Mouse (Mus musculus) embryo, embryonic 9.5 days (tissue): Measurements from ENCODE around the gene Gm29797.

ENCODE experiments used
- DNase-seq: peaks from one replicate; pipeline ENCODE4 v3.0.0-alpha.2; 2017; ENCODE audit errors: extremely low spot score

Gene Gm29797

GRCm38 (mm10) chr2:181671984-181672383 lies 15.2 kb downstream of the Gm29797 start:
- DNase-seq, result no peak

DNA sequence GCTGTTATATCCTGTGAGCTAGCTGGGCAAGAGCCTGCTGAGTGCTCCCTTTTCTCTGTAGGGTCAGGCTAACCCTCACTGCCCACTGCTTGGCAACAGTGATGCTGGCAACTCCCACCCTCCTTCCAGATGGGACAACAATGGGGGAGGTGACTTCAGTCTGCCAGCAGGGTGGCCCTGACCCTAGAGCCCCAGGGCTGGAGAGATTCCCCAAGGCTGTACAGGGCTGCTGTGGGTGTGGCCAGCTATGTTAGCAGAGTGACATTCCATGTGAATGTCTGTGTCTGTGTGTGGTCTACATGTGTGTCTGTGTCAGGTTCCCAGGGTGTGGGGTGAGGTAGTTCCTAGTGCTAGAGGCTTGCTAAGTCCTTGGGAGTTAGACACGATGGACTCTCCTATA lies 16.7 kb downstream of the Gm29797 start:
- DNase-seq, result no peak

- DNase-seq, result no peak
These were observed 18.1 kb downstream of the Gm29797 start for GRCm38 (mm10) chr2:181674934-181675333.

DNA sequence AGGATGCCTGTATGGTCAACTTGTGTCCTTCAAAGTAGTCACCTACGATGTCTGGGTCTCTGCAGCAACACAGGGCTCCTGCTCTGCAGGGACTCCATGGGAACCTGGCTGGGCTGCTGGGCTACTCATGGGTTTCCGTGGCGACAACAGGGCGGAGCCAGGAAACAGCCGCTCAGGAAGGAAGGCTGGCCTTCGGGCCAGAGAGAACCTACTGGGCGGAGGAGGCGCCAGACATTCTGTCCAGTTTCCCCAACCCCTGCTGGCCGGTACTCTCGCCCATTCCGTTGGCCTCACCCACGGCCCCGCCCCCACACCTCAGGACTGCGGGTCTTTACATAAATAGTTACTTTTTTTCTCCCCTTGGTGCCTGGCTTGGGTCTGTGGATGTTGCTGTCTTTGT lies 18.6 kb downstream of the Gm29797 start:
- peak; percentile 71 for DNase-seq

GRCm38 (mm10) chr2:181676424-181676823 lies 19.6 kb downstream of the Gm29797 start:
- no peak for DNase-seq

GRCm38 (mm10) chr2:181677096-181677754 lies 20.4 kb downstream of the Gm29797 start:
- DNase-seq, result no peak

GRCm38 (mm10) chr2:181677755-181678098 lies 20.9 kb downstream of the Gm29797 start:
- no peak for DNase-seq

DNA sequence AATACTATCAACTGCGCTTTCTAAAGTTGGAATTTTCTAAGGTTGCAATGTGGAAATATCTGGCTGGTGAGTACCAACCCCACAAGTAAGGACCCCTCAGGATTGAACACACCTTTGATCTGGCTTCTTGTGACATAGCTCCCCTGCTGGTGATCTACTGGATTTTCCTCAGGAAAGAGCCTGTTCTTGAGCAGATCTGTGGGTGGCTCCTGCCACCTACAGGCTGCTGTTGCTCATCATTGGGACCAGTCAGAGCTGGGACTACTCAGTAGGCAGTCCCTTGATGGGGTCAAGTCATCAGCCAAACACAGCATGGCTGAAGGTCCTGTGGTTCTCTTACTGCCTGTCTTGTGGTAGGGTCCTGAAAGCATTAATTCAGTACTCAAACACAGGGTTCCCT lies 21.9 kb downstream of the Gm29797 start:
- DNase-seq, result peak; percentile 74

DNA sequence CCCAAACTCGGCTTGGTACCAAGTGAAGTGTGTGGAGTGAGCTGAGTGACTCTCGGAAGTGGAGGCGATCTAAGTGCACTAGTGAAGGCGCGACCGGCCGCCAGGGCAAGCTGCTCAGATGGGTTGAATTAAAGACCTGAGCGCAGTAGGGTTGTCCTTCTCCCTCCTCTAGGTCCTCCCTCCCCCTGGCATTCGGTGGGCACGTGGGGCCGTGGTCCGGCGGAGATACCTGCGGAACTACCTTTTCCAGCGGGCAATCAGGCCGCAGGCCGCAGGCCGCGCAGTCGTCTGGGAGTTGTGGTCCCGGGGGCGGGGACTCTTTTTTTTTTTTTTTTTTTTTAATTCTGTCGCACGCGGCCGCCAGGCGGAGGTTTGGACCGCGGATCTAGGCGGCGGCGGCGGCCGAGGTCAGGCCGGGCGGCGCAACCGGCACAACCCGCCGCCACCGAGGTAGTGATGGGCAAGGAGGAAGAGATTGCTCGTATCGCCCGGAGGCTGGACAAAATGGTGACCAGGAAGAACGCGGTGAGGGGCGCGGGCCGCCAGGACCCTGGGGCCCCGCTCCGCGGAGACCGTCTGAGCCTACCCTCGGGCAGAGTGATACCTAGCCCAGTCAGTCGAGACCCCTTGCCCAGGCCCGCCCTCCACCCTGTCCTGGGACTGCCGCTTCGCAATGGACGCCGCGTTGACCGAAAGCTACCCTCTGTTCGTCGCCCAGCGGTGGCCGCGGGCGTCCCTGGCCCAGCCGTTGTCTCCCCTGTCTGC lies 23.3 kb downstream of the Gm29797 start, which contains the start of gene Tcea2:
Gene Tcea2, plus strand, starts transcription at position 360 of the 765 bp plus-strand sequence.
- DNase-seq, result peak; percentile 76

GRCm38 (mm10) chr2:181680716-181681117 lies 23.9 kb downstream of the Gm29797 start:
- no peak for DNase-seq

DNA sequence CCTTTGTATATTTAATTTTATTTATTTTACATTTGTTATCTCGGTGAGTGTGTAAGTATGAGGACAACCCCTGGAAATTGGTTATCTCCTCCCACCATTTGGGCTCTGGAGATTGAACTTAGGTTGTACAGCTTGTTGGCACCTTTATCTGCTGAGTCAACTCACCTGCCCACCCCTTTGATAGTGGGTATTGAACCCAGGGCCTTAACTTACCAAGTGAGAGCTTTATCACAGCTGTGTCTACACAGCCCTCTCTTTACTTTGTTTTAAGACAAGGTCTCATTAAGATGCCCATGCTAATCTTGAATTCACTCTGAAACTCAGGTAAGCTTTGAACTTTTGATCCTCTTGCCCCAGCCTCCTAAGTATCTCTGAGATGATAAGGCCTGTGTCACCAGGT lies 25.1 kb downstream of the Gm29797 start:
- no peak for DNase-seq

DNA sequence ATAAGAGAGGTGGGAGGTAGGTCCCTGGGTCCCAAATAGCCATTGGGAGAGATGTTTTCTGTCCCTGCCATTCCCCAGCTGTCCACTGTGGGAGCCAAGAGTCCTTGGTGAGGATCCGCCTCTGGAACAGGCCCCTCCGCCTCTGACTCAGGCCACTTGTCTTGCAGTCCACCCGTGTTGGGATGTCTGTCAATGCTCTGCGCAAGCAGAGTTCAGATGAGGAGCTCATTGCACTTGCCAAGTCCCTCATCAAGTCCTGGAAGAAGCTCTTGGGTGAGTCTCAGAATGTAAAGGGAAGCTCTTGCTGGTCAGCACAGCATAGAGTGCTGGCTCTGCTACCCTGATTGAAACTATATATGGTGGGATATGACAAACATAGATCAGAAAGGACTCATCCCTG lies 26.5 kb downstream of the Gm29797 start:
- DNase-seq, result no peak

GRCm38 (mm10) chr2:181684713-181685112 lies 27.9 kb downstream of the Gm29797 start:
- no peak for DNase-seq

DNA sequence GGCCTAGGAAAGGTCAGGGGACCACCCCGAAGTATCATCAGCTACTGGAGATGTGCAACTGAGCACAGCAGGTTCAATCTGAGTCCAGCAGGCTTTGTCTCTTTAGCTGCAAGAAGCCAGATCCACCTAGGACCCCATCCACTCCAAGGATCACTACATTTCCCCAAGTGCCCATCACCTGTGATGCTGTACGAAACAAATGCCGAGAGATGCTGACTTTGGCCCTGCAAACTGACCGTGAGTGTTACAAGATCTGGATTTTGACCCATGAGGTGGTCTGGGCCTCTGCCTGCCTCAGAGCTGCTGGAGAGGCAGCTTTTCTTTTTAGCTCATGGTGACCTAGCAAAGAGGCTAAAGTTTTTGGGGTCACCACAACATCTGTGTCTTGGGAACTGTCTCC lies 28.9 kb downstream of the Gm29797 start:
- DNase-seq, result no peak

DNA sequence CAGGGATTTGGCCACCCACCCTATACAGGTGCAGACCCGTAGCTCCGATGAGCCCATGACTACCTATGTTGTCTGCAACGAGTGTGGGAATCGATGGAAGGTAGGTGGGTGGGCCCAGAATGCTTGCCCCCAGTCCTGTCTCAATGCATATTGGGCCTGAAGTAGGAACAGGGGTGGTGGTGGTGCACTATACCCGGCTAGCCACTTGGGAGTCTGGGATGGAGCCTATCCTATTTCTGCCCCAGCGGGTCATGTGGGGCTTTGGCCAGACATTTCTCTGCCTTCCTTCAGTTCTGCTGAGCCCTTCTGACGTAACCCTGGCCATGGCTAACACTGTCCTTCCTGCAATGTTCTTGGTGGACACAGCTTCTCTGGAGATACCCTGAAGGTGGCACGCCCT lies 30.8 kb downstream of the Gm29797 start:
- no peak for DNase-seq

GRCm38 (mm10) chr2:181689466-181690160 lies 32.8 kb downstream of the Gm29797 start:
- no peak for DNase-seq

- no peak for DNase-seq
These were observed 34.2 kb downstream of the Gm29797 start for GRCm38 (mm10) chr2:181691083-181691482.

DNA sequence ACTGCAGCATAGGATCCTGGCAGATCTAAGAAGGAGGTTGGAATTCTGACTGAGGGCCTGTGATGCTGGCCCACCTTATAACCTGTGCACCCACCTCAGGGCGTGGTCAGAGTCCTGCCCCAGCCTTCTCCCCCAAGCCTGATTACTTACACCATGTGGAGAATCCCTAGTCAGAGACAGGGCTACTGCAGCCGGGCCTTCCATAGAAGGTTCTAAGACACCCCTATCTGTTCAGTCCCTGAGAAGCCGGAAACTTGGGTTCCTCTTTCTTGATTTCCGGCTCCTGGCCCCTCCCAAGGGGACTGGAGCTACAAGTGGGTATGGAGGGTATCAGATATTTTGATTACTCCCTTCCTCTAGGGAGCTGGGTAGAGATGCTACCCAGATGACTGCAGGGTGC lies 34.7 kb downstream of the Gm29797 start:
- no peak for DNase-seq

DNA sequence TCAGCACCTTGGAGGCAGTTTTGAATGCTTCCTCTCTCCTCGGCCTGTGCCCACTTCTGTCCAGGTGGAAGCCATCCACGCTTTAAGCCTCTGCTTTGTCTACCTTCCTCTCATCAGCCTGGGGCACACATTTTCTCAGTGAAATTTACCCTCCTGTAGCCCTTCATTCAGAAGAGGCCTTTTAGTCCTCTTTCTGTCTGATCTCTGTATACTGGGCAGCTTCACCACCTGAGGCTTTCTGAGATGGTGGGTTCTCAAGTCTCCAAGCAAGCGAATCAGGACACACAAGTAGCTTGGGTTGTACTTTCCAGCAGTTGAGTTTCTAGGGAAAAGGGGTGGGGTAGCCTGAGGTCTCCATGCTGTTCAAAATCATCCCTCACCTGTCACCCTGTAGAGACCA lies 35.5 kb downstream of the Gm29797 start:
- no peak for DNase-seq

DNA sequence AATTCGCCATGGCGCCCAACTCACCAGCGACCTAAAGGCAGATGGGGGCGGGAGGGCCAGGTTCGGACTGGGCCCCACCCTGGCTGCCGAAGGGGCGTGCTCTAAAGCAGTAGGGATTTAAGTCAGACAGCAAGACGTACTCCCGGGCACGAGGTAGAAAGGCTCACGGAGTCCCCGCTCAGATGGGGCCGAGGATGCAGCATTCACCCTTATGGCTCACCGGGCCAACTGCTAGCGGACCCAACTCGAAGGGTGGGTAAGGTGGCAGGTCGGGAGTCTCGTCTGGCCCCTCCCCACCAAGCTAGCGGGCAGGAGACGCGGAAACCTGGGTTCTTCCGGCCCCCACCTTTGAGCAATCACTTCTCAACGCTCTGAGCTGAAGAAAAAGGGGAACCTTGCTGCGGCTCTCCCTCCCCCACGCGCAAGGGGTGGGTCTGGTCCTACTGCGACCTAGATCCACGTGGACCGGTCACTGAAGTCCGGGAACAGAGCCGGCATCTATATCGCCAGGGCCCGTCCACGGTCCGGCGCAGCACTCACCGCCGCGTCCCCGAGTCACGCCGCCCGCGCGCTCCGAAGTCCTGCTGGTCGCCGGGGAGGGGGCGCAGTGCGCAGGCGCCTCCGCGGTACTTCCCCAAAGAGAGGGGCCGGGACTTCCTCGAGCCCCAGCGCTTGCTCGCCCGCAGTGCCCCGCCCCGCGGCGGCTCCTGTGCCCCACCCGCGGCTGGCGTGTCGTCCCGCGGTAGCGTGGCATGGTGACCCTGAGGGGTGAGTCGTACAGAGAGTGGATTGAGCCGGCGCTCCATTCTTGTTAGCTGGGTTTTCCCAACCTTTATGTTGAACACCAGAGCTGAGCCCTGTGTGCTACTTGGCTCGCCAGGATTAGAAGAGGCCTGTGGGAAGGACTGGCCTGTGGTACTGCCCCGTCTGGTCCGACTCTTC lies 36.8 kb downstream of the Gm29797 start, which contains the start of gene Rgs19:
Gene Rgs19, minus strand, starts transcription at position 639 of the 942 bp plus-strand sequence.
- peak; percentile 85 for DNase-seq

DNA sequence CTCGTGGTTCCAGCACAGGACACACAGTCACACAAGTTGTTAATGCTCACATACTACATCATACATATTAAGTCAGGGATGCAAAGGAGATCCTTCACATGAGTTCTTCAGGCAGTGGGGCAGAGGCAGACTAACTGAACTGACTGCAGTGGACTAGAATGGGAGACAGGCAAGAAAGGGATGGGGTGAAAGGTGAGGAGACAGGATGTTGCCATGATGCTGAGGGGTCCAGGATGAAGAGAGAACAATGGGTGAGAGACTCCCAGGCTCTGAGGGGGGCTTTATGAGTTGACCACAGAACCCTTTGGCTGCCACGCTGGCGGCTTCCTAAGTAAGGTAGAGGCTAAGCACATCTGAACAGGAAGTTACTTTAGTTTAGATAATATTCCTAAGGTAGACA lies 37.7 kb downstream of the Gm29797 start:
- no peak for DNase-seq

GRCm38 (mm10) chr2:181695776-181696175 lies 38.9 kb downstream of the Gm29797 start:
- no peak for DNase-seq
